Mouse (Mus musculus): ENCODE data around the gene Ankrd12.

GRCm38 (mm10) chr17:66085038-66085437 lies 8.1 kb upstream of the Ankrd12 start:
- TF ChIP-seq POLR2A (IDR thresholded peaks at IDR 0.05; ENCODE audit: control insufficient read depth in 1 of 2, insufficient read depth in 1 of 2, low read depth in 1 of 2, low read length in 2 of 2, poor library complexity in 1 of 2) (no peak), USF2 (IDR thresholded peaks at IDR 0.05; ENCODE audit: borderline replicate concordance in 1 of 2, insufficient read depth in 1 of 2, low read depth in 1 of 2, low read length in 2 of 2) (no peak), E2F4 (IDR thresholded peaks at IDR 0.05; ENCODE audit: borderline replicate concordance, low read depth, low read length) (no peak), ELF1 (IDR thresholded peaks at IDR 0.05; ENCODE audit: low read depth, low read length) (no peak), MYC (IDR thresholded peaks at IDR 0.05; ENCODE audit: low read depth, low read length) (no peak), CTCF (IDR thresholded peaks at IDR 0.05 in 2 of 3, conservative IDR thresholded peaks at IDR 0.05 in 1 of 3; ENCODE audit: control insufficient read depth in 1 of 3, insufficient read depth in 1 of 3, low read depth in 2 of 3, low read length in 3 of 3, poor library complexity in 1 of 3, severe bottlenecking in 1 of 3) (no peak), POLR2AphosphoS2 (IDR thresholded peaks at IDR 0.05; ENCODE audit: low read length) (no peak), TCF12 (IDR thresholded peaks at IDR 0.05; ENCODE audit: low read depth, low read length) (no peak), MAX (IDR thresholded peaks at IDR 0.05; ENCODE audit: low read length) (no peak)
